Mouse (Mus musculus): ENCODE measurements around the gene Rapgef1.

GRCm38 (mm10) chr2:29706726-29707620 is 87.5 kb downstream of the Rapgef1 start:
- no peak for TF ChIP-seq CTCF (IDR thresholded peaks at IDR 0.05; ENCODE audit: low read depth, low read length)
- TF ChIP-seq GATA1 (IDR thresholded peaks at IDR 0.05; ENCODE audit: borderline replicate concordance, low read length) = no peak
- no peak for TF ChIP-seq TAL1 (conservative IDR thresholded peaks at IDR 0.05; ENCODE audit: low read depth, low read length)

All from G1E (cell line).